Mouse (Mus musculus): ENCODE results near the gene Art2b. TPM values are rescaled to one million over a fixed set of nuclear protein-coding genes. Genes with fewer than 3 reads are reported as not detected.
"Not testable (repeated sequence)": the region's sequence is repeated elsewhere in the genome, so short reads cannot be mapped to it uniquely, and the experiment has no call there.

The Art2b gene
- polyA plus RNA-seq, 1 experiment from 2014 or later, result not detected

- H3K4me1 ChIP-seq (replicated peaks); H3K4me3 ChIP-seq (replicated peaks); H3K36me3 ChIP-seq (replicated peaks); H3K9me3 ChIP-seq (replicated peaks); ATAC-seq (ENCODE audit: insufficient read depth); H3K4me2 ChIP-seq; H3K27ac ChIP-seq (replicated peaks); H3K9ac ChIP-seq; H3K27me3 ChIP-seq: not testable (repeated sequence)
- 46% methylated on average over 5 of the region's 5 CpGs for WGBS (ENCODE audit: insufficient replicate concordance)
These were observed 26.0 kb downstream of the Art2b start for GRCm38 (mm10) chr7:101559393-101559792.

GRCm38 (mm10) chr7:101557391-101557790 lies 28.0 kb downstream of the Art2b start:
- no peaks in the 10 kb centered on the region for H3K36me3 ChIP-seq (replicated peaks)
- no peak overlapping the region for H3K4me2 ChIP-seq
- no peaks in the 10 kb centered on the region for H3K9me3 ChIP-seq (replicated peaks)
- no peak overlapping the region for H3K27ac ChIP-seq (replicated peaks)
- WGBS (ENCODE audit: insufficient replicate concordance), result 54% methylated on average over 1 of the region's 1 CpGs
- no peaks in the 10 kb centered on the region for H3K4me1 ChIP-seq (replicated peaks)
- H3K27me3 ChIP-seq, result no peaks in the 10 kb centered on the region
- H3K9ac ChIP-seq, result no peak overlapping the region
- no peak for ATAC-seq (ENCODE audit: insufficient read depth)
- no peak overlapping the region for H3K4me3 ChIP-seq (replicated peaks)

GRCm38 (mm10) chr7:101555473-101555872 lies 29.9 kb downstream of the Art2b start:
- not testable (repeated sequence) for H3K4me3 ChIP-seq (replicated peaks); H3K9me3 ChIP-seq (replicated peaks); H3K27ac ChIP-seq (replicated peaks); H3K4me1 ChIP-seq (replicated peaks); H3K36me3 ChIP-seq (replicated peaks); H3K4me2 ChIP-seq; H3K27me3 ChIP-seq; H3K9ac ChIP-seq; ATAC-seq (ENCODE audit: insufficient read depth)
- WGBS (ENCODE audit: insufficient replicate concordance), result 59% methylated on average over 3 of the region's 3 CpGs

- Histone ChIP-seq H3K9me3 (replicated peaks) (no peaks in the 10 kb centered on the region), H3K4me3 (replicated peaks) (no peak overlapping the region), H3K27me3 (no peaks in the 10 kb centered on the region), H3K9ac (no peak overlapping the region), H3K27ac (replicated peaks) (no peak overlapping the region), H3K4me1 (replicated peaks) (no peaks in the 10 kb centered on the region), H3K4me2 (no peak overlapping the region), H3K36me3 (replicated peaks) (no peaks in the 10 kb centered on the region)
- 55% methylated on average over 1 of the region's 1 CpGs for WGBS (ENCODE audit: insufficient replicate concordance)
- no peak for ATAC-seq (ENCODE audit: insufficient read depth)
These were observed 33.9 kb downstream of the Art2b start for GRCm38 (mm10) chr7:101551530-101551929.

- Histone ChIP-seq H3K4me2 (no peak overlapping the region), H3K27me3 (no peaks in the 10 kb centered on the region), H3K9me3 (replicated peaks) (no peaks in the 10 kb centered on the region), H3K4me1 (replicated peaks) (no peaks in the 10 kb centered on the region), H3K4me3 (replicated peaks) (no peak overlapping the region), H3K27ac (replicated peaks) (no peak overlapping the region), H3K9ac (no peak overlapping the region), H3K36me3 (replicated peaks) (no peaks in the 10 kb centered on the region)
- no peak for ATAC-seq (ENCODE audit: insufficient read depth)
- 34% methylated on average over 7 of the region's 7 CpGs for WGBS (ENCODE audit: insufficient replicate concordance)
These were observed 34.5 kb downstream of the Art2b start for GRCm38 (mm10) chr7:101550686-101551485.

- Histone ChIP-seq H3K9me3 (replicated peaks) (no peaks in the 10 kb centered on the region), H3K27me3 (no peaks in the 10 kb centered on the region), H3K4me3 (replicated peaks) (no peak overlapping the region), H3K9ac (no peak overlapping the region), H3K36me3 (replicated peaks) (no peaks in the 10 kb centered on the region), H3K4me2 (no peak overlapping the region), H3K4me1 (replicated peaks) (no peaks in the 10 kb centered on the region), H3K27ac (replicated peaks) (no peak overlapping the region)
- 84% methylated on average over 3 of the region's 3 CpGs for WGBS (ENCODE audit: insufficient replicate concordance)
- no peak for ATAC-seq (ENCODE audit: insufficient read depth)
These were observed 36.1 kb downstream of the Art2b start for GRCm38 (mm10) chr7:101549266-101549665.

GRCm38 (mm10) chr7:101547651-101548050 lies 37.7 kb downstream of the Art2b start:
- H3K9me3 ChIP-seq (replicated peaks), result no peaks in the 10 kb centered on the region
- H3K4me2 ChIP-seq, result no peak overlapping the region
- H3K27ac ChIP-seq (replicated peaks), result no peak overlapping the region
- H3K27me3 ChIP-seq, result no peaks in the 10 kb centered on the region
- no peaks in the 10 kb centered on the region for H3K36me3 ChIP-seq (replicated peaks)
- no peak overlapping the region for H3K9ac ChIP-seq
- H3K4me1 ChIP-seq (replicated peaks), result no peaks in the 10 kb centered on the region
- ATAC-seq (ENCODE audit: insufficient read depth), result no peak
- WGBS (ENCODE audit: insufficient replicate concordance), result 49% methylated on average over 3 of the region's 3 CpGs
- no peak overlapping the region for H3K4me3 ChIP-seq (replicated peaks)

GRCm38 (mm10) chr7:101541734-101542133 lies 43.7 kb downstream of the Art2b start:
- no peak overlapping the region for H3K27ac ChIP-seq (replicated peaks)
- no peak overlapping the region for H3K4me2 ChIP-seq
- H3K9ac ChIP-seq, result no peak overlapping the region
- no peaks in the 10 kb centered on the region for H3K4me1 ChIP-seq (replicated peaks)
- H3K36me3 ChIP-seq (replicated peaks), result no peaks in the 10 kb centered on the region
- no peak for ATAC-seq (ENCODE audit: insufficient read depth)
- H3K27me3 ChIP-seq, result no peaks in the 10 kb centered on the region
- no peak overlapping the region for H3K4me3 ChIP-seq (replicated peaks)
- 72% methylated on average over 10 of the region's 10 CpGs for WGBS (ENCODE audit: insufficient replicate concordance)
- H3K9me3 ChIP-seq (replicated peaks), result no peaks in the 10 kb centered on the region

GRCm38 (mm10) chr7:101541132-101541531 lies 44.3 kb downstream of the Art2b start:
- Histone ChIP-seq H3K9me3 (replicated peaks) (no peaks in the 10 kb centered on the region), H3K4me2 (no peak overlapping the region), H3K4me3 (replicated peaks) (no peak overlapping the region), H3K36me3 (replicated peaks) (no peaks in the 10 kb centered on the region), H3K4me1 (replicated peaks) (no peaks in the 10 kb centered on the region), H3K9ac (no peak overlapping the region), H3K27ac (replicated peaks) (no peak overlapping the region), H3K27me3 (no peaks in the 10 kb centered on the region)
- no peak for ATAC-seq (ENCODE audit: insufficient read depth)
- 4% methylated on average over 11 of the region's 11 CpGs for WGBS (ENCODE audit: insufficient replicate concordance)

- Histone ChIP-seq H3K27ac (replicated peaks) (no peak overlapping the region), H3K9me3 (replicated peaks) (no peaks in the 10 kb centered on the region), H3K27me3 (no peaks in the 10 kb centered on the region), H3K4me2 (no peak overlapping the region), H3K4me1 (replicated peaks) (no peaks in the 10 kb centered on the region), H3K4me3 (replicated peaks) (no peak overlapping the region), H3K9ac (no peak overlapping the region), H3K36me3 (replicated peaks) (no peaks in the 10 kb centered on the region)
- no peak for ATAC-seq (ENCODE audit: insufficient read depth)
- 32% methylated on average over 5 of the region's 5 CpGs for WGBS (ENCODE audit: insufficient replicate concordance)
These were observed 44.7 kb downstream of the Art2b start for GRCm38 (mm10) chr7:101540684-101541083.

- Histone ChIP-seq H3K27me3 (no peaks in the 10 kb centered on the region), H3K36me3 (replicated peaks) (no peaks in the 10 kb centered on the region), H3K4me2 (no peak overlapping the region), H3K4me3 (replicated peaks) (no peak overlapping the region), H3K9me3 (replicated peaks) (no peaks in the 10 kb centered on the region), H3K4me1 (replicated peaks) (no peaks in the 10 kb centered on the region), H3K9ac (no peak overlapping the region), H3K27ac (replicated peaks) (no peak overlapping the region)
- no peak for ATAC-seq (ENCODE audit: insufficient read depth)
- WGBS (ENCODE audit: insufficient replicate concordance), result 41% methylated on average over 9 of the region's 9 CpGs
These were observed 45.6 kb downstream of the Art2b start for GRCm38 (mm10) chr7:101539774-101540173.

All from liver, embryonic 15.5 days (tissue).